Mouse (Mus musculus) forebrain, embryonic 13.5 days (tissue): Measurements from ENCODE around the gene Gm45753. TPM values are rescaled to one million over a fixed set of nuclear protein-coding genes. Genes with fewer than 3 reads are reported as not detected.
A peak's percentile ranks its signal among the peaks of the same experiment; 100 is the strongest.

Source experiments
- ATAC-seq: fragments of 200-750 bp; cut with Nextera tagmentation; 2 replicates; pipeline ENCODE4 v1.8.0; 2017
- H3K27ac ChIP-seq: fragments of 300-500 bp; sonication (generic); 2 replicates; pipeline ENCODE4 v1.5.1; 2015; ENCODE audit warnings: inconsistent platforms, mild to moderate bottlenecking, moderate library complexity
- H3K27me3 ChIP-seq: fragments of 300-500 bp; sonication (generic); 2 replicates; pipeline ENCODE4 v1.6.1; 2015; ENCODE audit warnings: mild to moderate bottlenecking, inconsistent platforms
- H3K36me3 ChIP-seq: fragments of 300-500 bp; sonication (generic); 2 replicates; pipeline ENCODE4 v1.6.1; 2015; ENCODE audit warnings: mild to moderate bottlenecking, inconsistent platforms; ENCODE audit not compliant: poor library complexity, severe bottlenecking
- H3K4me1 ChIP-seq: fragments of 300-500 bp; sonication (generic); 2 replicates; pipeline ENCODE4 v1.6.1; 2015; ENCODE audit warnings: inconsistent platforms
- H3K4me2 ChIP-seq: fragments of 300-500 bp; sonication (generic); 2 replicates; pipeline ENCODE4 v1.6.1; 2015; ENCODE audit warnings: inconsistent platforms, mild to moderate bottlenecking, moderate library complexity
- H3K4me3 ChIP-seq: fragments of 300-500 bp; sonication (generic); 2 replicates; pipeline ENCODE4 v1.5.1; 2015; ENCODE audit warnings: mild to moderate bottlenecking, inconsistent platforms
- H3K9ac ChIP-seq: fragments of 300-500 bp; sonication (generic); 2 replicates; pipeline ENCODE4 v1.6.1; 2015; ENCODE audit warnings: mild to moderate bottlenecking, inconsistent platforms
- H3K9me3 ChIP-seq: fragments of 300-500 bp; sonication (generic); replicated peaks from 2 replicates; pipeline ENCODE4 v1.6.1; 2016; ENCODE audit warnings: inconsistent platforms
- WGBS: fragments of 180-500 bp; shearing (Covaris S2); methylation state at CpG from one replicate; pipeline ENCODE4 v1.1.7; 2015; 5-methylcytosine and 5-hydroxymethylcytosine counted together
- polyA plus RNA-seq: library from polyadenylated mRNA; unstranded; fragments of >200 nt; fragmentation: Nextera tagmentation; extraction: Ambion mirVana; gene quantifications from 2 replicates; pipeline ENCODE4 v1.2.1, GENCODE M21; 2015

The Gm45753 gene
- polyA plus RNA-seq, 1 experiment from 2014 or later: not detected

DNA sequence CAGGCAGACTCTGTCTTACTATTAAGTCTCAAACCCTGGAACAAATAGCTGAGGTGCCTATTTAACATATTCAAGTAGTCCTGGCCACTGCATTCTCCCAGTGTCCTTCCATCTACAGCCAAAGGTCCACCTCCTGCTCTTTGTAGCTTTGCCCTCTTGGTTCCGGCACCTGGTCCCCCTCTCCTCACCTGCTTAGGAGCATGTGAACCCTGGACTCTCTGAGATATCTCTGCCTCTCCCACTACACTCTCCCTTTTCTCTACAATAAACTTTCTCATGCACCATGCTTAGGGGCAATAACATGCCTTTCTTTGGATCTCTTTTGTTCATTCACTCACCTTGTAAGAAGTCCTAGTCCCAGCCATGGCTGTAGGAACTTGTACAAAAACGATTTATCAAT is 13.1 kb upstream of the Gm45753 start:
- H3K9me3 ChIP-seq: no peaks in the 10 kb centered on the region
- H3K9ac ChIP-seq: no peak overlapping the region
- WGBS: 89% methylated on average over 2 of the region's 2 CpGs
- H3K4me3 ChIP-seq: no peak overlapping the region
- no peaks in the 10 kb centered on the region for H3K36me3 ChIP-seq
- H3K27me3 ChIP-seq: no peaks in the 10 kb centered on the region
- no peak overlapping the region for H3K27ac ChIP-seq
- H3K4me2 ChIP-seq: no peak overlapping the region
- 0 out of 2 replicates have a peak, but pooled peaks cover 2% of the 10 kb centered on the region for H3K4me1 ChIP-seq
- ATAC-seq: no peak

DNA sequence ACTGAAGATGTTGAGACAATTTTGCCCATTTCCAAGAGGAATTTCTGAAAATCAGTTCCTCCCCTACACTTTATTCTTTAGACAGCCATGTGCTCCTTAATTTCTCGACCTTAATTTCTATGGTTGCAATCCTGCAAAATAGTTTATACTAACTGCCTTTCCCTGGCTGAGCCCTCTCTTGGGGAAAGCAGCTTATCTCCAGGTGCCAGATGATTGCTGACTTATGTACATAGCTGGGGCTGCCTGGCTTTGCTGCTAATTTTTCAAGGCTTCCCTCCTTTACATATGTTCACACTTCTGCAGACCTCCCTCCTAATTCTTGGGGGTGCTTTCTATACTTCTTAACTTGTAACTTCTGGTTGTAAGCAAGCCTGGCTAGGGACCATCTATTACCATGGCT is 12.7 kb upstream of the Gm45753 start:
- H3K9me3 ChIP-seq: no peaks in the 10 kb centered on the region
- 0 out of 2 replicates have a peak, but pooled peaks cover under 1% of the 10 kb centered on the region for H3K4me1 ChIP-seq
- no peak overlapping the region for H3K27ac ChIP-seq
- no peak overlapping the region for H3K4me2 ChIP-seq
- H3K36me3 ChIP-seq: no peaks in the 10 kb centered on the region
- ATAC-seq: no peak
- H3K9ac ChIP-seq: no peak overlapping the region
- WGBS: 77% methylated on average over 1 of the region's 1 CpGs
- no peaks in the 10 kb centered on the region for H3K27me3 ChIP-seq
- H3K4me3 ChIP-seq: no peak overlapping the region

DNA sequence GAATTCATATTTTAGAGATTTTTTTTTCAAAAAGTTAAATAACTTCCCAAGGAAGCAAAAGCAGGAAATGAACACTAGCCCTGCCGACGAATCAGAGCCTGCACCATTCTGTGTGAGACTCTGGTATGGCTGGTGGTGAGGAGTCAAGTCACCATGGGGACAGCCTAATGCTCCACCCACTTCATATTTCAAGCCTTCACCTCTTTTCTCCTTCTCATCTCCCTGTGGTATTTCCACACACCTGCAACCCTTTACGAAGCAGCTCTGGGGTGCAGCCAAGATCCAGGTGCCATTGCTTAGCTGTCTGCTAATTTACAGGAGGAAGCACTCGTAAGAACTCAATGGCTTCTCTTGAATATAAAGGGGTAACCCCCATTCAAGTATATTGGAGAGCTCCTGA is 2.7 kb upstream of the Gm45753 start:
- ATAC-seq: no peak
- no peak overlapping the region for H3K9ac ChIP-seq
- 89% methylated on average over 4 of the region's 4 CpGs for WGBS

DNA sequence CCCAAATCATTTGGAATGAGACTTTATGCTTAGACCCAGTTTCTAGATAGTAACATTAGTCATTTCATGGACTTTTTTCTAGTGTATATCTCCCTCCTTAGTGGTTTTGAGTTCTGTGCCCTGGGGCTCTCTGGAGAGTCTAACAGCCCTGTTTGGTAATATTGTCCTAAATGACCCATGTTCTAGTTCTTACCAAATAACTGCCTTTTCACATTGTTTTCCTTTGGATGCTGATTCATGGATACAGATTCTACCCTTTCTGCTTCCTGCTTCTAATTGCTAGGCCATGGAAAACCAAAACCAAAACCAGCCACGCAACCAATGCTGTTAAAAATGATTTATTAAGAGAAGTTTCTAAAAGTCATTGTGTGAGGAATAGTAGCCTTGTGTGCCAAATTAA is 2.8 kb downstream of the Gm45753 start:
- Histone ChIP-seq H3K27me3 (no peaks in the 10 kb centered on the region), H3K9me3 (no peaks in the 10 kb centered on the region), H3K4me1 (no peaks in the 10 kb centered on the region), H3K9ac (no peak overlapping the region), H3K36me3 (no peaks in the 10 kb centered on the region), H3K27ac (no peak overlapping the region), H3K4me2 (no peak overlapping the region), H3K4me3 (no peak overlapping the region)
- WGBS: 85% methylated on average over 1 of the region's 1 CpGs
- no peak for ATAC-seq

More for the DNA sequence above, 2.7 kb upstream of the Gm45753 start:
- Histone ChIP-seq H3K4me2 (no peak overlapping the region), H3K4me1 (no peaks in the 10 kb centered on the region), H3K27ac (no peak overlapping the region), H3K9me3 (no peaks in the 10 kb centered on the region), H3K27me3 (no peaks in the 10 kb centered on the region), H3K36me3 (no peaks in the 10 kb centered on the region), H3K4me3 (no peak overlapping the region)

DNA sequence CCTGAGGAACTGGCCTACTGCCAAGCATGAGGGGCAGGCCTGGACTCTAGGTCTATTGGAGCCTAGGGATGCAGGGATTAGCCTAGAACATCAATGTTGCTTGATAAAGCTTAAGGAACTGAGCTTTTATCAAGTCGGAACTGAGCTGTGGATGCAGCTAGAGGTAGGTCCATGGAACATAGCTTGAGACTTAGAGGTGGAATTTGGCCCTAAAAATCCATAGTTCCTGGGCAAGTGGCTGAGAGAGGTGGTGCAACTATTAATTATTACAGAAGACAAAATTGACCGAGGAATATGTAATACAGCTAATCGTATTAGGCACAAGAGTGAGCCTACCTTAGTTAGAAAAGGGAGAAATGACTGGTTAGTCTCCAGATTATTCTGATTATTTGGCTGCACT is 3.9 kb downstream of the Gm45753 start:
- 86% methylated on average over 3 of the region's 3 CpGs for WGBS
- Histone ChIP-seq H3K4me2 (no peak overlapping the region), H3K9ac (no peak overlapping the region), H3K27me3 (no peaks in the 10 kb centered on the region), H3K27ac (no peak overlapping the region), H3K36me3 (no peaks in the 10 kb centered on the region), H3K9me3 (no peaks in the 10 kb centered on the region), H3K4me1 (no peaks in the 10 kb centered on the region), H3K4me3 (no peak overlapping the region)
- ATAC-seq: no peak

DNA sequence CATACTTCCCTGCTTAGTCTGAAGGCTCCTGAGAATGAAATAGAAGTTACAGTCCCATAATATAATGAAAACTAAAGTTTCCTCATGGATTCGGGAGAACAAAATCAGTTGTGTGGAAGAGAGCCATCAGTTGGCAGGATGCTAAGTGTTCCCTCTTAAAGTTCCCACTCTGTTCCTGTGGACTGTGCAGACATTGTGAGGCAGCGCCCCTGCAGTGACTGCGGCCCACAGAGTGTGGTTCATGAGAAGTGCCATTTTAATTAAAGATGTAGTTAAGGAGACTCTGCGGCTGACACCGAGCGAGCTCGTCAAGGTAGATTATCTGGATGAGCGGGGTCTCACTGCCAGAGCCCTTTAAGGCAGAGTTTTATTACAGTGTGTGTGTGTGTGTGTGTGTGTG is 5.9 kb downstream of the Gm45753 start:
- no peak overlapping the region for H3K9ac ChIP-seq
- no peak for ATAC-seq
- H3K9me3 ChIP-seq: no peaks in the 10 kb centered on the region
- no peak overlapping the region for H3K4me3 ChIP-seq
- H3K4me1 ChIP-seq: no peaks in the 10 kb centered on the region
- no peaks in the 10 kb centered on the region for H3K36me3 ChIP-seq
- H3K27ac ChIP-seq: no peak overlapping the region
- 58% methylated on average over 8 of the region's 8 CpGs for WGBS
- no peaks in the 10 kb centered on the region for H3K27me3 ChIP-seq
- no peak overlapping the region for H3K4me2 ChIP-seq

DNA sequence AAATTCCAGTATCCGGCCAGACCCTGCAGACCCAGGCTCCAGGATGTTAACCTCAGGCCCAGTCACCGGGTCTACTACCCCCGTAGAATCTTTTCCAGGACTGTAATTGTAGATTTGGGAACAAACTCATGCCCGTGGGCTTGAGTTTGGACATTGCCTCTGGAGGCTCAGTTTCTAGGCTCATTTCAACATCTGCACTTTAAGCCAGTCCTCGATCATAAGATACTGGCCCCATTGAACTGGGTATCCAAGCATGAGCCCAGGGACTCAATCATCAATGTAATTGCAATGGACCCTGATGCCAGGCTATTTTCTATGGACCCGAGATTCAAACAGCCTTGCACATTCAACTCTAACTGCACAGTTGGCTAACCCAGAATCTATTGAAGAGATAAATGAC is 13.0 kb downstream of the Gm45753 start:
- Histone ChIP-seq H3K4me3 (no peak overlapping the region), H3K27me3 (no peaks in the 10 kb centered on the region), H3K9me3 (no peaks in the 10 kb centered on the region), H3K4me2 (no peak overlapping the region), H3K9ac (no peak overlapping the region), H3K4me1 (no peaks in the 10 kb centered on the region), H3K27ac (no peak overlapping the region), H3K36me3 (no peaks in the 10 kb centered on the region)
- no peak for ATAC-seq
- 96% methylated on average over 6 of the region's 6 CpGs for WGBS

DNA sequence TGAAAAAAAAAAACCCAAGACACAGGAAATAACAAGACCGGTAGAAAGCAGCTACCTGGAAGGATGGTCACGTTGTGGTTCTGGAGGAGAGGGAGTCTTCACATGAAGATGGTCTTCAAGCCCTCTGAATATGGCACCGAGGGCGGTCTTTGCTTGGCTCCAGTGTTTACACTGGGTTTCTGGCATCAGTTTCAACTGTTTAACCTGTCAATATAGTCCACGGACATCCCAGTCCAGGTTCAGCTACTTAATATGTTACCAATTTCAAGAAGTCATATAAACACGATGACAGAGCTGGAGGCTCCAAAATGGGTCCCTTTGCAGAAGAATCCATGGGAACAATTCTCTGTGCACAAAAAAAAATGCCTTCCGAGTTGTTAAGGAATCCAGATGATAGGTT is 13.6 kb downstream of the Gm45753 start, which contains the start of gene Klkb1:
Klkb1 (minus strand) TSS at position 173 of the 400 bp plus-strand sequence.
- Histone ChIP-seq H3K4me3 (no peak within 1 kb of the TSS), H3K36me3 (no peaks in the 10 kb centered on the region), H3K27me3 (no peaks in the 10 kb centered on the region), H3K4me1 (no peaks in the 10 kb centered on the region), H3K9me3 (no peaks in the 10 kb centered on the region), H3K4me2 (no peak within 1 kb of the TSS), H3K9ac (no peak within 1 kb of the TSS), H3K27ac (no peak within 1 kb of the TSS)
- WGBS: 91% methylated on average over 7 of the region's 7 CpGs
- ATAC-seq: no peak

DNA sequence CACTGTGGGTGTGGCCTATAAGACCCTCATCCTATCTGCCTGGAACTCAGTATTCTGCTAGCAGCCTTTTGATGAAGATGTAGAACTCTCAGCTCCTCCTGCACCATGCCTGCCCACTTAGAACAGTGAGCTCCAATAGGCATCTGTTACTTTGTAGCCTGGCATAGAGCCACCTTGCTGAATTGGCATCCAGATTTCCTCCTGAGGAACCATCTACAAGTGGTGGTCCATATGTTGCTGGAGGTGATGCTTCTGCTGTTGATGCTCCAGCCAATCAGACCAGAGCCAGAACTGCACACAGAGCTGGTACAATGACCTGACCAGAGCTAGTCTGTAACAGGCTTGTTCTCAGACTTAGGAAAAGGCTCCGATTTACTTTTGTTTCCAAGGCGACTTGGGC is 16.5 kb downstream of the Gm45753 start:
- peak; percentile 83; the same call in 1 of the 2 replicates for ATAC-seq
- H3K4me3 ChIP-seq: no peak overlapping the region
- no peaks in the 10 kb centered on the region for H3K9me3 ChIP-seq
- no peak overlapping the region for H3K4me2 ChIP-seq
- no peaks in the 10 kb centered on the region for H3K27me3 ChIP-seq
- H3K36me3 ChIP-seq: no peaks in the 10 kb centered on the region
- 82% methylated on average over 2 of the region's 2 CpGs for WGBS
- H3K27ac ChIP-seq: no peak overlapping the region
- no peaks in the 10 kb centered on the region for H3K4me1 ChIP-seq
- H3K9ac ChIP-seq: no peak overlapping the region

DNA sequence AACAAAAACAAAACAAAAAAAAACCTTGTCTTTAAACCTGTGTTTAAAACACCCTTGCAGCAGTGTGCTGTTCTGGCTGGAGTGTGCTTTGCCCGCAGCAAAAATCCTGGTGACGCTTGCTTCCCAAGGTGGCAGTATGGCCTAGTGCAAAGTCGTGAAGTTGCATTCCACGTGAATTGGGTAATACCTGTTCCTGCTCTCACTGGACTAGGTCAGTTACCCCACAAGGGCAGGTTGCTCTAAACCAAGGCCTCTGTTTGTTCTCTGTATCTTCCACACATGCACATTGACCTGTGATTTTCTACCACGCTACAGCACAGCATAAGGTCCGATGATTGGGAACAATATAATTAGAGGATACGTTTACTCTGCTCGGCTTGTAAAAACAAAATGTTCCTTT is 26.6 kb downstream of the Gm45753 start:
- no peak overlapping the region for H3K9ac ChIP-seq
- no peaks in the 10 kb centered on the region for H3K36me3 ChIP-seq
- no peak overlapping the region for H3K27ac ChIP-seq
- ATAC-seq: no peak
- WGBS: 79% methylated on average over 8 of the region's 8 CpGs
- H3K4me3 ChIP-seq: no peak overlapping the region
- no peaks in the 10 kb centered on the region for H3K4me1 ChIP-seq
- H3K27me3 ChIP-seq: no peaks in the 10 kb centered on the region
- H3K9me3 ChIP-seq: no peaks in the 10 kb centered on the region
- no peak overlapping the region for H3K4me2 ChIP-seq

DNA sequence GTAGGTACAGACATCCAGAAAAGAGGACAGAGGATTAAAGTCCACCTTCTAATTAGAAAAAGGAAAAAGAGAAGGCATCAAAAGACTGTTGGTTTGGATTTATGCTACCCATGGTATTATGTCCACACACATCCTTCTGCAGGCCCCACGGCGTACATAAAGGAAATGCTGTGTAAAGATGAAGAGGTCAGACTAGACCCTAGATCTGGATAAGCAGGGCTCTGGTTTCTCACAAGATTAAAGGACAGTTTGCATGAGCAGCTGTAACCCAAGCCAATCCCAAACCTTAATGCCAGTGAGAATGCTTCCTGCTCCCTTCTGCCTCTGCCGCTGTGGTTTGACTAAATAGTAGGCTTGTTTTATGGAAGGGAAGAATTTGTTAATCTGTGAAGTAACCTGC is 30.8 kb downstream of the Gm45753 start:
- H3K36me3 ChIP-seq: no peaks in the 10 kb centered on the region
- H3K27ac ChIP-seq: no peak overlapping the region
- H3K9ac ChIP-seq: no peak overlapping the region
- no peaks in the 10 kb centered on the region for H3K9me3 ChIP-seq
- H3K27me3 ChIP-seq: no peaks in the 10 kb centered on the region
- no peak for ATAC-seq
- H3K4me2 ChIP-seq: no peak overlapping the region
- WGBS: 84% methylated on average over 3 of the region's 3 CpGs
- no peaks in the 10 kb centered on the region for H3K4me1 ChIP-seq
- H3K4me3 ChIP-seq: no peak overlapping the region

DNA sequence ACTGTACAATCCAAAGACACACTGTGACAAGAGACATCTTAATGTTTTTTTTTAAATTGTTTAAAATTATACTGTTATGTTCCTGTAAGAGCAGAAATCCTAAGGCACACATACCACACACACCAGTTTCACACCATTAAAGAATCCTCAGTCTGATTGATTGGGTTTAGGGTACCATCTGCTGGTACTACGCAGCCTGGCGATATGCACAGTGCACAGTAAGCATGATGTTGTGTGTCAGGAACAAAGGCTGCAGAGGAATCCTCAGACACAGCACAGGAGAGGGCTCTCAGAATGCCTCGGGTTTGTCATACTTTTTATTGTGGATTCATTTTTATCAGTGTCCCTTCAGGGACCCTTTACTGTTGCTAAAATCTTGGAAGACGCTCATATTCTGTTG is 33.9 kb downstream of the Gm45753 start:
- Histone ChIP-seq H3K36me3 (no peaks in the 10 kb centered on the region), H3K27ac (no peak overlapping the region), H3K4me3 (no peak overlapping the region), H3K4me1 (no peaks in the 10 kb centered on the region), H3K4me2 (no peak overlapping the region), H3K9me3 (no peaks in the 10 kb centered on the region), H3K27me3 (no peaks in the 10 kb centered on the region), H3K9ac (no peak overlapping the region)
- 87% methylated on average over 4 of the region's 4 CpGs for WGBS
- no peak for ATAC-seq

DNA sequence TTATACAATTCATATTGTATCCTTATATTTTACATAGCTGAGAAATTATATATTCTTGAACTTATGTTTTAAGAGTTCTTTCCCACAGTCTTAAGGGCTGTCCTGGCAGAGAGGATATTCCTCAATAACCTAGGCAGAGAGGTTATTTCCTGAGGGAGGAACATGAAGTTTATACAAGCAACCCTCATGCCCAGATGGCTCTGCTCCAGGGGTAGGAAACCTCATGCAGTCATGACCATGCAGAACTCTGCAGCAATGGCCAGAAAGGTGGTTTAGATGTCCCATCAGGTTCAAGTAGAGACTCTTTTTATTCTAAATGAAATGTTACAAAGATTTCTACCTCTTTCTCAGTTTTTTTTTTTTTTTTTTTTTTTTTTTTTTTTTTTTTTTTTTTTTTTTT is 39.2 kb downstream of the Gm45753 start:
- H3K4me2 ChIP-seq: no peak overlapping the region

More for the DNA sequence above, 39.2 kb downstream of the Gm45753 start:
- Histone ChIP-seq H3K9ac (no peak overlapping the region), H3K27me3 (no peaks in the 10 kb centered on the region), H3K9me3 (no peaks in the 10 kb centered on the region), H3K27ac (no peak overlapping the region), H3K4me1 (no peaks in the 10 kb centered on the region), H3K4me3 (no peak overlapping the region), H3K36me3 (no peaks in the 10 kb centered on the region)
- ATAC-seq: no peak
